Mouse (Mus musculus): ENCODE measurements around the gene Rfx2. TPM values are rescaled to one million over a fixed set of nuclear protein-coding genes. Genes with fewer than 3 reads are reported as not detected.
A peak's percentile ranks its signal among the peaks of the same experiment; 100 is the strongest.

Gene Rfx2
- polyA plus RNA-seq, 1 experiment = 3.2 TPM

GRCm38 (mm10) chr17:56842173-56842572, 11.4 kb upstream of the Rfx2 start:
- no peaks in the 10 kb centered on the region for H3K4me1 ChIP-seq (ENCODE audit: control insufficient read depth, insufficient read depth, low read length)
- no peak overlapping the region for H3K4me3 ChIP-seq (ENCODE audit: insufficient read depth, low read length)
- no peak for TF ChIP-seq CTCF (IDR thresholded peaks at IDR 0.05; ENCODE audit: extremely low read depth, insufficient read depth, low read length)
- TF ChIP-seq POLR2A (IDR thresholded peaks at IDR 0.05; ENCODE audit: extremely low read depth, insufficient read depth, low read length) = no peak
- no peak overlapping the region for H3K27ac ChIP-seq (ENCODE audit: insufficient read depth, low read length)

GRCm38 (mm10) chr17:56840524-56840923, 9.7 kb upstream of the Rfx2 start:
- H3K27ac ChIP-seq (ENCODE audit: insufficient read depth, low read length) = no peak overlapping the region
- TF ChIP-seq POLR2A (IDR thresholded peaks at IDR 0.05; ENCODE audit: extremely low read depth, insufficient read depth, low read length) = no peak
- no peak for TF ChIP-seq CTCF (IDR thresholded peaks at IDR 0.05; ENCODE audit: extremely low read depth, insufficient read depth, low read length)
- H3K4me3 ChIP-seq (ENCODE audit: insufficient read depth, low read length) = no peak overlapping the region
- H3K4me1 ChIP-seq (ENCODE audit: control insufficient read depth, insufficient read depth, low read length) = no peaks in the 10 kb centered on the region

- Histone ChIP-seq H3K4me1 (ENCODE audit: control insufficient read depth, insufficient read depth, low read length) (no peaks in the 10 kb centered on the region), H3K4me3 (ENCODE audit: insufficient read depth, low read length) (no peak overlapping the region), H3K27ac (ENCODE audit: insufficient read depth, low read length) (no peak overlapping the region)
- TF ChIP-seq CTCF (IDR thresholded peaks at IDR 0.05; ENCODE audit: extremely low read depth, insufficient read depth, low read length) (no peak), POLR2A (IDR thresholded peaks at IDR 0.05; ENCODE audit: extremely low read depth, insufficient read depth, low read length) (no peak)
Measured at GRCm38 (mm10) chr17:56836336-56836735, 5.5 kb upstream of the Rfx2 start.

DNA sequence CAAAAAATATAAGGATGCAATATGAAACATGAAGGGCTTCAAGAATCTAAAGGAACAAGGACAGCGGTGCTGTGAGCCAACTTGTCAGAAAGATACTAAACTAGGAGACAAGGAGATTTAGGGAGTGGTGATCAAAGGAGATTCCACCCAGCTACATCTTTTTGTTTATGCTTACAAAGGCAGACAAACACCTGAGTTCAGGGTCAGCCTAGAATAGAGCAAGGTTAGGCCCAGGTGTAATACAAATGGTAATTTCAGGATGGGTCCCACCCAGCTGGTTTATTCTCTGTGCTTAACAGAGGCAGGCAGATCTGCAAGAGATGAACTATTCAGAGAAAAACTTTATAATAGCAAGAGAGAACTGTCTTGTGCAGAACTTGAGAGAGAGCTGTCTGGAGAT, 2.6 kb upstream of the Rfx2 start:
- Histone ChIP-seq H3K4me3 (ENCODE audit: insufficient read depth, low read length) (no peak overlapping the region), H3K27ac (ENCODE audit: insufficient read depth, low read length) (no peak overlapping the region), H3K4me1 (ENCODE audit: control insufficient read depth, insufficient read depth, low read length) (no peaks in the 10 kb centered on the region)
- TF ChIP-seq POLR2A (IDR thresholded peaks at IDR 0.05; ENCODE audit: extremely low read depth, insufficient read depth, low read length) = no peak
- TF ChIP-seq CTCF (IDR thresholded peaks at IDR 0.05; ENCODE audit: extremely low read depth, insufficient read depth, low read length) = no peak

DNA sequence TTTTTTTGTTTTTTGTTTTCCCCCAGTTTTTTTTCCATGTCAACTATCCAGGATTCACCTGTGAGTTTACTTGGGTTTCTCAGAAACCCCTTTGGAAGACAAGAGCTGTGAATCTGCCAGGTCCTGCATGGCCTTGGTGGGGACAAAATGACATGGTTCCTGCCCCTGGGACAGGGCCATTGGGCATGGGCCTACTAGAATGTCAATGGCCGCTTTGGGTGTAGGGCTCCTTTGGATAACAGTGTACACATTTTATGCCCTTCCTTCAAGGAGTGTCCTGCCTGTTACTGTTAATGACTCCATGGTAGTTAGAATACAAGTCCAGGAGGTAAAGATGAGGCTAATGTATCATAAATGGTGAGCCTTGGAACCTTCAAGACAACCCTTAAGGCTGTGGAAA, 2.1 kb upstream of the Rfx2 start:
- Histone ChIP-seq H3K27ac (ENCODE audit: insufficient read depth, low read length) (no peak overlapping the region), H3K4me1 (ENCODE audit: control insufficient read depth, insufficient read depth, low read length) (no peaks in the 10 kb centered on the region), H3K4me3 (ENCODE audit: insufficient read depth, low read length) (no peak overlapping the region)
- TF ChIP-seq CTCF (IDR thresholded peaks at IDR 0.05; ENCODE audit: extremely low read depth, insufficient read depth, low read length) = no peak
- TF ChIP-seq POLR2A (IDR thresholded peaks at IDR 0.05; ENCODE audit: extremely low read depth, insufficient read depth, low read length) = no peak

DNA sequence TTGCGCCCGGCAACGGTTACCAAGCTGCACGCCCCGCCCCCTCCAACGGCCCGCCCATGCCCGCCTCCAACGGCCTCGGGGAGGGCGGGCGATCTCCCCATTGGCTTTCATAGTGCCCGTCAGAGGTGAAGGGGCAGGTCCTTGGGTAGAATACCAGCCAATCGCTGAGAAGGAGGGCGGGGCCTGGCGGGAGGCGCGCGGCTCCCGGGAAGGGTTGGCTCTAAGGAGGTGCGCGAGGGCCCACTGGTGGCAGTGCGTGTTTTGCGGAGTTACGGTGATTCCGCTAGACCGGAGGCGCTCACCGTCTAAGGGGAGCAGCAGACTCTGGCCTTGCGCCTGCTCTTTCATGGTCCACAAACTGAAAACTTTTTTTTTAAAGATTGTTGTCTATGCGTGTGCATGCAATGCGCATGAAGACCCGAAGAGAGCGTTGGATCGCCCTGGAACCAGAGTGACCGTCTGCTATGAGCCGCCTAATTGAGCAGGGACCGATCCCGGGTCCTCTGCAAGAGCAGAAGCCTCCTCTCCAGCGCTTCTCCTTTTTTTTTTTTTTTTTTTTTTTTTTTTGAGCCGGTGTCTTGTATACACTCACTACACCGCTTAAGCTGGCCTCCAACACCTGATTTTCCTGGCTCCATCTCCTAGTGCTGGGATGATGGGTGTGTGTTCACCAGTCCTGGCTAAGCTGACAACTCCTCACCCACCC, 451 bp upstream of the Rfx2 start:
- Histone ChIP-seq H3K27ac (ENCODE audit: insufficient read depth, low read length) (no peak overlapping the region), H3K4me1 (ENCODE audit: control insufficient read depth, insufficient read depth, low read length) (peaks cover 3% of the 10 kb centered on the region; the same call in 1 of the 2 replicates), H3K4me3 (ENCODE audit: insufficient read depth, low read length) (peak overlapping the region; percentile 31)
- peak; percentile 19; the same call in 1 of the 2 replicates for TF ChIP-seq CTCF (IDR thresholded peaks at IDR 0.05; ENCODE audit: extremely low read depth, insufficient read depth, low read length)
- peak; percentile 33; the same call in 1 of the 2 replicates for TF ChIP-seq POLR2A (IDR thresholded peaks at IDR 0.05; ENCODE audit: extremely low read depth, insufficient read depth, low read length)

DNA sequence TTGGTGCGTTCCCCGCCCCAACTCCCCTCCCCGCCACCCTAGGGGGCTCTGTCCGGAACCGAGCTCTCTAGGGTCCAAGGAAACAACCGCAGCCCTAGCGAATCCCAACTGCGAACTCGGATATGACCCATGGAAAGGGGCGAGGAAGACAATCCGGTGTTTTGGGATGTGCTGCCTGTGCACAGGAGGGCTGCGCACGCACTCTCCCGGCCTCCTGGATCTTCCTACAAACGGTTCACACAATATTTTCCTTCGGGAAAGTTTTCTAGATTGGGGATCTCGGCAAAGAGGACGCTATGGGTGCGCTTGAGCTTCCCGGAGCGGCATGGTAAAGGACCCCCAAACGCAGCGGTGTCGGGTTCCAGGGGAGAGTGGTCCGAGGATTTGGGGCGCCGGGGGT, 1.0 kb downstream of the Rfx2 start:
- H3K4me1 ChIP-seq (ENCODE audit: control insufficient read depth, insufficient read depth, low read length) = peaks cover 3% of the 10 kb centered on the region; the same call in 1 of the 2 replicates
- TF ChIP-seq CTCF (IDR thresholded peaks at IDR 0.05; ENCODE audit: extremely low read depth, insufficient read depth, low read length) = no peak
- no peak for TF ChIP-seq POLR2A (IDR thresholded peaks at IDR 0.05; ENCODE audit: extremely low read depth, insufficient read depth, low read length)
- H3K27ac ChIP-seq (ENCODE audit: insufficient read depth, low read length) = no peak overlapping the region
- peak overlapping the region; percentile 31; the same call in 1 of the 2 replicates for H3K4me3 ChIP-seq (ENCODE audit: insufficient read depth, low read length)

DNA sequence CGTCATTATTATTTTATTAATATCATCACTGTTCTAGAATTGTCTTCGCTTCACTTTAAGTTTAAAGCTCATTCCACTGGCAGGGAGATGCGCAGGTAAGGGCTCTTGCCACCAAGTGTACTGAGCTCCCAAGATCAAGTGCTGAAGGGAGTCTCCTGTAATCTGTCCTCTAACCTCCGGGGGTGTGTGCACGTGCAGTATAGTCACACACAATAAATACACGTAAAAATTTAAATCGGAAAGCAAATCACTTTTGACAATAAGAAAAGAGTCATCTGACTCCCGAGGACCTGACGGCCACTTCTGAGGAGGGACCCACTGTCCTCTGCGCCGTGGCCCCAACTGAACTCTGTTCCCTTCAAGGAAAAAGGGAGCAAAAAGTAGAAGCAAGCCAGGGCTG, 1.6 kb downstream of the Rfx2 start:
- Histone ChIP-seq H3K4me1 (ENCODE audit: control insufficient read depth, insufficient read depth, low read length) (peaks cover 3% of the 10 kb centered on the region; the same call in 1 of the 2 replicates), H3K27ac (ENCODE audit: insufficient read depth, low read length) (no peak overlapping the region), H3K4me3 (ENCODE audit: insufficient read depth, low read length) (peak overlapping the region; percentile 31; the same call in 1 of the 2 replicates)
- TF ChIP-seq POLR2A (IDR thresholded peaks at IDR 0.05; ENCODE audit: extremely low read depth, insufficient read depth, low read length) (no peak), CTCF (IDR thresholded peaks at IDR 0.05; ENCODE audit: extremely low read depth, insufficient read depth, low read length) (no peak)

DNA sequence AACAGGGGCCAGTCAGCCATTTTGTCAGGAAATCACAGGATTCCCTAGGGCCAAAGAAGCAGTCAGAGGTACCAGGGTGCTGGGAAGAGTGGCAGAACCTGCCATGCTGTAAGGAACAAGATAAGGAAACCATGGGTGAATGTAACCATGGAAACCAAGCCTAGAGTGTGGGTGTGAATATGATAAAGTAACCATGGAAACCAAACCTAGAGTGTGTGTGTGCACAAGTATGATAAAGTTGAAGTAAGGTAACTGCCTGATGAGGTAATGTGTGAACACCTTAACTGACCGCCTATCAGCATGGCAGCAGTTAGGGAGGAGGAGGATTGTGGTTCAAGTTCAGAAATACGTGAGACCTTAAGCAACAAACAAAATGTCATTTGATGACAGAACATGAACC, 4.1 kb downstream of the Rfx2 start:
- TF ChIP-seq CTCF (IDR thresholded peaks at IDR 0.05; ENCODE audit: extremely low read depth, insufficient read depth, low read length) = no peak
- TF ChIP-seq POLR2A (IDR thresholded peaks at IDR 0.05; ENCODE audit: extremely low read depth, insufficient read depth, low read length) = no peak
- Histone ChIP-seq H3K4me3 (ENCODE audit: insufficient read depth, low read length) (no peak overlapping the region), H3K27ac (ENCODE audit: insufficient read depth, low read length) (no peak overlapping the region), H3K4me1 (ENCODE audit: control insufficient read depth, insufficient read depth, low read length) (peaks cover 3% of the 10 kb centered on the region; the same call in 1 of the 2 replicates)

DNA sequence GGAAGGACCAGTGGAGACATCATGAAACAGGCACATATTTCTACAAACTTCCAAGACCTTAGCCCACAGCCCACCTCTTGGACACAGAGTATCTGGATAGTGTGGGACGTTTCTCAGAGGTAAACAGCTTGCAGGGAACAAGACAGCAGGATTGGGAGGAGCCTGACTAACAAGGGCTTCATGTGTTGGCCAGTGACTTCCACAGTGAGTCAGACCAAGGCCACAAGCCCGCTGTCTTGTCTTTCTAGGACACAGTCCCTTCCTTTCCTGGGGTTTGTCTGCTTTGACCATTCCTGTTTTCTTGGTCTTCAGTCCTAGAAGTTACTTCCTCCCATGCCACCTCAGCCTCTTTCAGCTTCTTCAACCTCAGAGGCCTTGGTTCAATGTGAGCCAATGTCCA, 7.5 kb downstream of the Rfx2 start:
- no peak overlapping the region for H3K27ac ChIP-seq (ENCODE audit: insufficient read depth, low read length)
- H3K4me1 ChIP-seq (ENCODE audit: control insufficient read depth, insufficient read depth, low read length) = peaks cover 6% of the 10 kb centered on the region
- TF ChIP-seq CTCF (IDR thresholded peaks at IDR 0.05; ENCODE audit: extremely low read depth, insufficient read depth, low read length) = no peak
- TF ChIP-seq POLR2A (IDR thresholded peaks at IDR 0.05; ENCODE audit: extremely low read depth, insufficient read depth, low read length) = no peak
- H3K4me3 ChIP-seq (ENCODE audit: insufficient read depth, low read length) = no peak overlapping the region
